Mouse (Mus musculus) E14TG2a.4 (cell line): ENCODE data around the gene Enc1.

ENCODE experiments used
- CTCF ChIP-seq: conservative IDR thresholded peaks from 2 replicates; pipeline ENCODE4 v1.5.1; 2014; ENCODE audit warnings: low read length
- NANOG ChIP-seq: IDR thresholded peaks from 2 replicates; pipeline ENCODE4 v1.6.1; 2014; ENCODE audit warnings: borderline replicate concordance, low read length, mixed read lengths
- POU5F1 ChIP-seq: IDR thresholded peaks from 2 replicates; pipeline ENCODE4 v1.6.1; 2014; ENCODE audit warnings: low read length, borderline replicate concordance

DNA sequence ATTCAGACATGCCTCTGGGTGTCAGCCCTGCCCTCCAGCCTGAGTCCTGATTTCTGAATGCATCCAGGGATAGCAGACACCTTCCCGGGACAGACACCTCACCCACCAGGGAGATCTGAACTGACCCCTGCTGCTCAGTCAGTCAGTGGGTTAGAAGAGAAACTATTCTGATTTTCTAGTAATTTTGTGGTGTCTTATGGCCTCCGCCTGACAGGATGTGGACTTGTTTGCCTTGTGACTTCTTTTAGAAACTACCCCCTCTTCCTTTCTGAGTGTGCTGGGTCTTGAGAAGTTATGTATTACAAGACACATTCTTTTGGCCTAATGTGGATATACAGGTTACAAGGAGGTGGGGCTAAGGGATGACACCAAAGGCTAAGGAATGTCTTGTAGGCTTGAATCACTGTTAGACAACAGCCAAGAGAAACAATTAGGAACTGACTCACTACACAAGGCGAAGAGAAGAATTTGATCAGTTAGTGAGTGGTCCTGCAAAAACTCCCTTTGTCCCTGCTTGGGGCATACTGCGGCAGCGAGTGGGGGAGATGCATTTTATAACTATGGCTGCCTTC, 8.7 kb downstream of the Enc1 start:
- TF ChIP-seq CTCF (no peak), POU5F1 (no peak), NANOG (no peak)
